Mouse (Mus musculus) layer of hippocampus, postnatal 36 days (tissue): ENCODE results near the gene Tmem216. TPM values are rescaled to one million over a fixed set of nuclear protein-coding genes. Genes with fewer than 3 reads are reported as not detected.
"Not testable (repeated sequence)": the region's sequence is repeated elsewhere in the genome, so short reads cannot be mapped to it uniquely, and the experiment has no call there.

Experiments used
- DNase-seq, 2 experiments: peaks; one replicate each; pipeline ENCODE4 v3.0.0; 2022
- total RNA-seq, 2 experiments: library from RNA; stranded (reverse); gene quantifications; 2 replicates each; pipeline ENCODE4 v1.2.3; 2021

Tmem216 gene
- total RNA-seq, 2 experiments from 2014 or later: 10.5 to 12.6 TPM

- no peak for DNase-seq
Measured at GRCm38 (mm10) chr19:10564278-10564677, 8.2 kb upstream of the Tmem216 start.

GRCm38 (mm10) chr19:10562351-10562750 is 6.3 kb upstream of the Tmem216 start:
- no peak for DNase-seq

DNA sequence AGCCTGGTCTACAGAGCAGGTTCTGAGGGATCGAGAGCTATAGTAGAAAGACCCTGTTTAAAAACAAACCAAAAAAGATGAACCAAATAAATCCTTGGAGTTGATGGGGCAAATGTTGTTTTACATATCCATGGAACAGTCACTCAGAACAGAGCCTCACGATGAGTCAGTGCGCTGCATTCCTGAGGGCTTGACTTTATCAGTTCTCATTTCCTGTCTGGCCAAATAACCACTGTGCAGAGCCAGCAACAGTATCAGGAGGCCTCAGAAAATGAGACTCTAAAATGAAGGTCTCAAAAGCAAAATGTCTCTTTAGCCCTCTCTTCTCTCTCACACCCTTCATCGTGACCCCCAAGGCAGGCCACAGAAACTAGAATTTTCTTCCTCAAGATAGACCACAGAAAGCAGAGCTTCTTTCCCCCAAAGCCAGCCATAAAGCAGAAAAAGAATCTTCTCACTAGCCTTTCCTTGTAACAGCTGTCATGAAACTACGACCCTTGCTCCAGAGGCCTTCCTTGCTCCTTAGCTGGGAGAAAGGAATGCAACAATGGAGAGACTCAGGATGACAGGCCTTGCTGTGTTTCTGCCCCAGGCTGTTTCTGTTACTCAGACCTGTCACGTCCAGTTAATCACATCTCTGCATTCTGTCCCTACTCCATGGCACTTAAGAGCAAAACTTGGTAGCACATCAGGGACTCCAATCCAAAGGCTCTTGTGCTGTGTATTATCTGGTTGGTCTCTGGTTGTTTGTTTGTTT is 5.7 kb upstream of the Tmem216 start:
- no peak for DNase-seq

GRCm38 (mm10) chr19:10560108-10560507 is 4.1 kb upstream of the Tmem216 start:
- DNase-seq: no peak

DNA sequence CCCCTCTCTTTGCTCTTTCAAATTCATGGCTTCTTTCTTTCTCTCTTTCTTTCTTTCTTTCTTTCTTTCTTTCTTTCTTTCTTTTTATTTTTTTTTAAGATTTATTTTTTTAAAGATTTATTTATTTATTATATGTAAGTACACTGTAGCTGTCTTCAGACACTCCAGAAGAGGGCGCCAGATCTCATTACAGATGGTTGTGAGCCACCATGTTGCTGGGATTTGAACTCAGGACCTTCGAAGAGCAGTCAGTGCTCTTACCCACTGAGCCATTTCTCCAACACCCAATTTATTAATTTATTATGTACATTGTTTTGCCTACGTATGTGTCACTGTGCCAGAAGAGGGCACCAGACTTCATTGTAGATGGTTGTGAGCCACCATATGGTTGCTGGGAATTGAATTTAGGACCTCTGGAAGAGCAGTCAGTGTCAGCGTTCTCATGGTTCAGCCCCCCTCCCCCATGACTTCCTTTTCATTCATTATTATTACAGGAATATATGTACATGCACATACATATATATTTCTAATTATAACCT is 1.9 kb upstream of the Tmem216 start:
- not testable (repeated sequence) for DNase-seq

DNA sequence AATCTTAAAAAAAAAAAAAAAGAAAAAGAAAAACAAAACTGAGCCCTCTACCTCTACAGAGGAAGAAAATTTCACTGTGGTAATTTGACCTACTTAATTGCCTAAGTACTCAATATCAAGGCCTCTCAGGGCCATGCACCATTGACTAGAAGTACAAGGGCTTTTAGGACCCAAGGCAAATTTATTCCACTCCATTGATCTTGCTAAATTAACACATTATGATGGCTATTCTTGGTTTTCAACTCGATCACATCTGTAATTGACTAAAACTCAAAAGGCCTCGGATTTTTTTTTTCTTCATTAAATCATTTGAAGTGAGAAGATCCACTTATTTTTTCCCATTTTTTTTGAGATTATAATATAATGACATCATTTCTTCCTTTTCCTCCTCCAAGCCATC is 1.4 kb upstream of the Tmem216 start:
- DNase-seq: no peak

DNA sequence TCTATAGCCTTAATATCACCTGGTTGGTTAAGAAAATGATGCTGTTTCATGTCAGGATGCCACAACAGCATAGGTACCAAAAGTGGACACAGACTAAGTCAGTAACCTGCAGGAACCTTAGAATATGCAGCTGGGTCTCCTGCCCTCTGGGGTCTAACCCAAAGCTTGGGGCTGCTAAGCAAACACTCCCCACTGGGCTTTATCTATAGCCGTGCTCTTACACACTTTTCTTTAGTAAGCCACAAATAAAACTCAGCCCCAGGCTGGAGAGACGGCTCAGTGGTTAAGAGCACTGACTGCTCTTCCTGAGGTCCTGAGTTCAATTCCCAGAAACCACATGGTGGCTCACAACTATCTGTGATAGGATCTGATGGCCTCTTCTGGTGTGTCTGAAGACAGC is 963 bp upstream of the Tmem216 start:
- DNase-seq: no peak

DNA sequence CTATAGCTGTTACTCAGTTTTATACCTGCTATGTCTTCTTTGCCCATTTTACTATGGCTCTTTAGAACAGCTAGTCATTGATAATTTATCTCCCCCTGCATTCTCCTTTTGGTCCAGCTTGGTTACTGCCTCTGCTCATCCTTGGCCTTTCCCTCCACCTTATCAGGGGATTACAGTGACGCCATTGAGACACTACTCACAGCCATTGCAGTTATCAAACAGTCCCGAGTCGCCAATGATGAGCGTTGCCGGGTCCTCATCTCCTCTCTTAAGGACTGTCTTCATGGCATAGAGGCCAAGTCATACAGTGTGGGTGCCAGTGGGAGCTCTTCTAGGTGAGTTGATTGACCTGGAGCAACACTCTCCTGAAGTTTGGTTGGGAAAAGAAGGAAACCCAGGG is 16.6 kb downstream of the Tmem216 start:
- DNase-seq: no peak

DNA sequence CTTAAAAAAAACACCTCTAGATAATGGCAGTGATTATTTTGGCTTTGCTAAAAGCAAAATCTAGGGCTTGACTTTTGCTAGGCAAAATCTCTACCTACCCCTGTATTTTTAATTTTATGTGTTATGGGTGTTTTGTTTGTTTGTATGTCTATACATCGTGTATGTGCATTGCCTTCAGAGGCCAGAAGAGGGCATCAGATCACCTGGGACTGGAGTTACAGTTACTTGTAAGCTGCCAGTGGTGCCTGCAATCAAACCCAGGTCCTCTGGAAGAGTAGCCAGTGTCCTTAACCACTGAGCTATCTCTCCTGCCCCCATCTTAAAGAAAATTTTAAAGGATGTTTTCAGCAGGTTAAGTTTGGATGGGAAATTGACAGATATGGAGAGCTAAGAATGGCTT is 26.0 kb downstream of the Tmem216 start:
- no peak for DNase-seq

GRCm38 (mm10) chr19:10525910-10526309 is 30.1 kb downstream of the Tmem216 start, which contains the start of gene Sdhaf2:
Sdhaf2 (minus strand) TSS chr19:10526142.
- peak in 1 of 2 experiments; percentile 21 for DNase-seq

GRCm38 (mm10) chr19:10525106-10525901 is 30.7 kb downstream of the Tmem216 start, which contains the start of gene Cpsf7:
Cpsf7 (plus strand) TSS chr19:10525266.
- peak; percentile 85 for DNase-seq

DNA sequence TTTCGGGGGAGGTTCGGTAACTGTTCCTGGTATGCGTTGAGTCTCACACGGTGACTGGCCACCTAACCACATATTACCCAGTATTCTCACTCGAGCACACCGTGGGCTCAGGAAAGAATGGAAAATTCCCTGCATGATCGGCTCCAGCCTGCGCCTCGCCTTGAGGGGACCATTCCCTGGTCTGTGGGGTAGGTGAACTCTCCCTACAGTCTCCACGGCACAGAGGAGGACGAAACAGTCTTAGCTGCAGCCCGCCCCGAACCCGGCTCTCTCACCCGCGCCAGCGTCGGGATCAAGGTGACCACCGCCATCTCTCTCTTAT is 31.3 kb downstream of the Tmem216 start:
- DNase-seq: no peak

DNA sequence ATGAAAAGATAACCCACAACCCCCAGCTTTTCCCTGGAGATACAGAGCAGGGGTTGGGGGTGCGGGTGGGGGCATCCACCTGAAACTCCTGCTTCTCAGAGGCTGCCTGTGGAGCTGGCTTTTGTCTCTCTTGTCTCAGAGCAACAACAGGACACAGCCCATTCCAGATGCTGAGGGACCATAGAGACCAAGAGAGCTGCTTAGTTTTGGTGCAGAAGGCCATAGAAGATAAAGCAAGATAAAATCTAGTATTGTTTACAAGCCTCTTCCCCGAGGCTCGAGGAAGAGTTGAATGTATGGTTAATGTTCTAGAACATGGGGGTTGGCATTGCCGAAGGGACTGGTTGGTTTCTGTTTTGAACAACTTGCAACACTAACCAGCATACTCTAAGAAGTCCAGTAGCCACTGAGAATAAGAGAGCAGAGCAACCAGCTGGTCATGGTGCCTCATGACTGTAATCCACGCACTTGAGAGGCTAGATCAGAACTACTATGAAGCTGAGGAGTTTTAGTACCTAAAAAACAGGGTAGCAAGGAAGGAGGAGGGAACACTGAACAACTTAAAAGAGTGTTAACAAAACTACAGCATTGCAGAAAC is 32.5 kb downstream of the Tmem216 start:
- no peak for DNase-seq

GRCm38 (mm10) chr19:10521926-10522325 is 34.1 kb downstream of the Tmem216 start:
- DNase-seq: no peak

GRCm38 (mm10) chr19:10520355-10520754 is 35.7 kb downstream of the Tmem216 start:
- no peak for DNase-seq

DNA sequence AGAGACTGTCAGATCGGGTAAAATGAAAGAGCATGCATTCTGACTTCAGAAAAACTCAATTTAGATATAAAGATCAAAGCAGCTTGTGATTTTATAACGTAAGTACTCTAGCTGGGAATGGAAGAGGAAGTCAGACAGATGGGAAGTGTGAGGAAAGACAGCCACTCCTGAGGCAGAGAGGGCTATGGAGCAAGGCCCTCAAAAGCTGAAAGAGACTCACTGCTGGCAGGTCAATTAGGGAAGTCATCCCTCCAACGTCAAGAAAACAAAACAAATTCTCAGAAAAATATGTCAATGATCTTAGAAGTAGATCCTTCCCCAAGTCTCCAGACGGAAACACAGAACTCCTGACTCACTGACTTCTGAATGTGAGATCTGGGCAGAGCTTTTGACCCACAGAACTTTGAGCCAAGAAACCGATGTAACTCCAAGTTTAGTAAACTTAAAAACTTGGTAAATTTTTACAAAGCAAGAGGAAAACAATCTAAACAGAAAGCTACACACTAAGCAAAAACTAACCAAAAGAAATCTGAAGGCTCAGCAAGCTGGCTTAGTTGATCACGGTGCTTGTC is 45.2 kb downstream of the Tmem216 start:
- DNase-seq: no peak

DNA sequence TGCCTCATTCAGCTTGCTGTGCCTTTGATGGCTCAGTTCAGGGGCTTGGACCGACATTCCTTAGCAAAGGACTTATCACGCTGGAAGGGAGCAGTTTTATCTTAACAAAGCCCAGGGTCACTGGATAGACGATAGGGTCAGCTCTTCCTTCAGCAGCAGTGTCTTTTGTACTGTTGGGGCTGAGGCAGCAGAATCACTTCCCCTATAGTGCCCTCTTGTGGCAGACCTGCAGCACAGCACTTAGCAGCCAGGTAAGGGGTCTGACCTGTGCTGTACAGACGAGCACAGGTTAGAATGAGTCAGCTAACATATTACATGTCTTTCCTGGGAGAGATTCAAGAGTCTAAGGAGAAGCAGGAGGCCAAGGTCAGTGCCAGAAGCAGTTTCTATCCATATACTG is 53.5 kb downstream of the Tmem216 start:
- peak in 1 of 2 experiments; percentile 31 for DNase-seq

- DNase-seq: no peak
Measured at GRCm38 (mm10) chr19:10500581-10500980, 55.5 kb downstream of the Tmem216 start.

GRCm38 (mm10) chr19:10497512-10498160 is 58.4 kb downstream of the Tmem216 start:
- no peak for DNase-seq

DNA sequence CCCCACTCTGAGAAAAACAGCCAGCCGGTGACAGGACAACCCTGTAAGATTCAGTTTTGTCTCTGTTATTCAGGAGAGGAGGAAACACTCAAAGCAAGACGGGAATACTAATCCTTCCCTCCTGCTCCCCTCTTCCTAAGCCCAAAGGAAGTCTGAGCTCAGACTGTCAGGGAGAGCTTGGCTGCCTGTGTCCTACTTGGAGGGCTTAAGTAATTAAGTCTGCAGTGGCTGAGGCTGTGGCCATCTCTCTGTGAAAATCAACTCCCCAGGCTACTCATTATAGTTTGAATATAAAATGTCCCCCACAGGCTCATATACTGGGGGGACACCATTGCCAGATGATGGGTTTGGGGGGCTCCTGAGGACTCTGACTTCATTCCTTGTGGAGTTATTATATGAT is 59.1 kb downstream of the Tmem216 start:
- no peak for DNase-seq

DNA sequence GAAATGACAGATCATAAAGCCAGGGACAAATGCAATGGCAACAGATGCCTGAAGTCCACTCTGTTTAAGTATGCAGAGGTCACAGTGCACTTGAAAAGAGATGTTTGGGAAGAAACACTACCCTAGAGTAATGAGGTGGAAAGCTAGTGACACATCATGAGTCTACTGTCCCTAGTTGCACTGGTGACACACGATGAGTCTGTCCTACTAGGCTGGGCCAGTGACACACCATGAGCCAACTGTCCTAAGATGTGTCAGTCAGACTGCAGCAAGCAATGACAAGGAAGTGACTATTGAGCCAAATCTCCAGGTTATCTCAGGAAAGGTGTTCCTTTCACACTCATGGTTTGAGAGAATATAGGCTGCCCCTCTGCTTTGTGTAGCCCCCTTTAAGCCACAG is 60.4 kb downstream of the Tmem216 start:
- no peak for DNase-seq

DNA sequence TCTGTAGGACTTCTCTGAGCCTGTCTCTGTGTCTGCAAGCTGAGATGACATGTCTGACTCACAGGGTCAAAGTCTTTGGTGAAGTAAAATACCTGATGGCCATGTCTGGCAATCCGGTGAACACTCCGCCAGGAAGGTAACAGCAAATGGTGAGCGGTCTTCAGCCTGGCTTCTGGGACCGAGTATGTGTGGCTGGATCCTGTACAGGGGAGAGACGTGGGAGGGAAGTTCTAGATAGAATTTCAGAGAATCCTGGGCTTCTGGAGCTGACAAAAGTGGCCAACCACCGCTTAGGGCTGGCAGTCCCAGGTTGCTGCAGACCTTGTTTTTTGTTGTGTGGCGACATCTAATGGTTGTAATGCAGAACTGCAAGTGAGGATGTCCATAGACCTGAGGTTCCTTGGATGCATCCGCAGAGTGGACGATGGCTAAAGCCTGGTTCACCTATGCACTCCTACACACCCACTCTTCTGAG is 69.7 kb downstream of the Tmem216 start:
- peak; percentile 40 to 56 for DNase-seq
